Mouse (Mus musculus) MEL (cell line): ENCODE data around the gene Ankmy1.

ENCODE experiments used
- BHLHE40 ChIP-seq: IDR thresholded peaks from 2 replicates; pipeline ENCODE4 v1.6.1; 2012; ENCODE audit warnings: low read depth, mild to moderate bottlenecking, inconsistent platforms, low read length, improper control_type of control experiment, borderline replicate concordance
- CTCF ChIP-seq, 3 experiments: IDR thresholded peaks in 2 of 3; conservative IDR thresholded peaks in 1 of 3; 2 replicates each; pipeline ENCODE4 v1.5.1; 2011 to 2012; ENCODE audit warnings: low read length in 3 of 3, low read depth in 2 of 3, mild to moderate bottlenecking in 2 of 3, improper control_type of control experiment in 1 of 3, inconsistent platforms in 1 of 3, mixed read lengths in 1 of 3, moderate library complexity in 1 of 3; ENCODE audit not compliant: control insufficient read depth in 1 of 3, insufficient read depth in 1 of 3, poor library complexity in 1 of 3, severe bottlenecking in 1 of 3
- GATA1 ChIP-seq: IDR thresholded peaks from 2 replicates; pipeline ENCODE4 v1.6.1; 2011; ENCODE audit warnings: low read depth, low read length, improper control_type of control experiment
- POLR2A ChIP-seq, 2 experiments: IDR thresholded peaks; 2 replicates each; pipeline ENCODE4 v1.6.1; 2011 to 2012; ENCODE audit warnings: low read length in 2 of 2, mild to moderate bottlenecking in 2 of 2, control low read depth in 1 of 2, improper control_type of control experiment in 1 of 2, low read depth in 1 of 2, moderate library complexity in 1 of 2; ENCODE audit not compliant: control insufficient read depth in 1 of 2, insufficient read depth in 1 of 2, poor library complexity in 1 of 2
- RAD21 ChIP-seq: IDR thresholded peaks from 2 replicates; pipeline ENCODE4 v1.6.1; 2011; ENCODE audit warnings: mild to moderate bottlenecking, low read depth, low read length, improper control_type of control experiment
- TAL1 ChIP-seq: IDR thresholded peaks from 2 replicates; pipeline ENCODE4 v1.6.1; 2012; ENCODE audit warnings: mild to moderate bottlenecking, inconsistent platforms, low read length, moderate library complexity, mixed read lengths

DNA sequence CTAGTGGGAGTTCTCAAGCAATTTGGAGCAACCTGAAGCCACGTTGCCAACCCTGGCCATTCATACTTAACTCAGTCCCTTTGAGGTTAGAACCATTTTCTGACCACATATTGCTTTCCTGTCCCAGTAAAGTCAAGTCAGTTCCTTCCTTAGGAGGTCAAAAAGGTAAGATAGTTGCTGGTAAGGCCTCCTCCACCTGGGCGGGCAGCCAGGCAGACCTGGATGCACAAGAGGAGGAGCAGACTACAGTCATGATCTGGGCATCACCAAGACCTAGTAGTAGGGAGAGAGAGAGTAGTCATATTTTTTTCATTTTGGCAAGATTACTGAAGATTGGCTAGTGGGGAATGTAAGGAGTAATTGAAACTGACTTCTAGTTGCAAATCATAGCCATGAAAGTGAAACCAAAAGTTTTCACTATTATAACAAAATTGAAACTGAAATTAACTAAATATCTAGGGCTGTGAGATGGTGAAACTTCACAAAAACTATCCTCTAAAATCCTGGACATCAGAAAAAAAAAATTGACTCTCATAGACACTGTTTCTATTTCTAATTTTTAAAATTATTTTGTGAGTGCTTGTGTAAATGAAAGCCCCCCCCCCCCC is 3.1 kb upstream of the Ankmy1 start:
- TF ChIP-seq CTCF (IDR thresholded peaks at IDR 0.05 in 2 of 3, conservative IDR thresholded peaks at IDR 0.05 in 1 of 3; ENCODE audit: control insufficient read depth in 1 of 3, insufficient read depth in 1 of 3, low read depth in 2 of 3, low read length in 3 of 3, poor library complexity in 1 of 3, severe bottlenecking in 1 of 3) (no peak), RAD21 (no peak), POLR2A (IDR thresholded peaks at IDR 0.05; ENCODE audit: control insufficient read depth in 1 of 2, insufficient read depth in 1 of 2, low read depth in 1 of 2, low read length in 2 of 2, poor library complexity in 1 of 2) (no peak), TAL1 (no peak), GATA1 (no peak), BHLHE40 (no peak)
